Mouse (Mus musculus) mouse embryonic stem cell (cell line): Measurements from ENCODE around the gene Ctc1.

ENCODE experiments used
- in situ Hi-C, 2 experiments: fragments of 300-500 bp; cut with MboI; formaldehyde crosslinking; loops; 1 replicate in 1 of 2; 3 replicates in 1 of 2; pipeline ENCODE4 v1.14.3; 2019 to 2020; ENCODE audit warnings: low sequenced_read_pairs in 2 of 2, low pct_unique_long_range_greater_than_20kb in 1 of 2, mixed read lengths in 1 of 2; ENCODE audit not compliant: unreplicated experiment in 1 of 2

Ctc1 gene

DNA sequence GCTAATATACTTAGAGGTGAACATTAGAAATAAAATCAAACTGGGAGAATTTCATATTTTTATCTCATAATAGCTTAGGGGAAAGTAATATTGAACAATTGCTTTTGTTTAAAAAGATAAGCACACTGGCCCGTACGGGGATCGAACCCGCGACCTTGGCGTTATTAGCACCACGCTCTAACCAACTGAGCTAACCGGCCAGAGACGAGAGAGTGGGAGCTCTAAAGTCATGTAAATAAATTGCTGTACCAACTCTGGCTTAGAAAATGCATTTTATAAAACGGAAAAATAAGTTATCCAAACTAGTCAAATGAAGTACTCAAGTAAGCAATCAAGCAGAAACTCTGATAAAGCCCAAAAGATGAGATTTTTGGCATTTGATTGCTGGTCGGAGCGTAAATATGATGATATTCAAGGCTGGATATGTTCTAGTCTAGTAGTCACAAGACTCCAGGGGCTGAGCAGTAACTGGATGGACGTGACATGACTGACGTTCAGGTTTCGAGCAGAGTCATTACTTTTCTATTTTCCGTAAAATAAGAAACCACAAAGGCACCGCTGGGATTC is 46.6 kb downstream of the Ctc1 start:
- in situ Hi-C loops, result loop anchor here in 1 of 2 experiments (10.0 kb wide), 1 partner anchor 173 kb away; the partner anchor contains the start of gene Gucy2e

DNA sequence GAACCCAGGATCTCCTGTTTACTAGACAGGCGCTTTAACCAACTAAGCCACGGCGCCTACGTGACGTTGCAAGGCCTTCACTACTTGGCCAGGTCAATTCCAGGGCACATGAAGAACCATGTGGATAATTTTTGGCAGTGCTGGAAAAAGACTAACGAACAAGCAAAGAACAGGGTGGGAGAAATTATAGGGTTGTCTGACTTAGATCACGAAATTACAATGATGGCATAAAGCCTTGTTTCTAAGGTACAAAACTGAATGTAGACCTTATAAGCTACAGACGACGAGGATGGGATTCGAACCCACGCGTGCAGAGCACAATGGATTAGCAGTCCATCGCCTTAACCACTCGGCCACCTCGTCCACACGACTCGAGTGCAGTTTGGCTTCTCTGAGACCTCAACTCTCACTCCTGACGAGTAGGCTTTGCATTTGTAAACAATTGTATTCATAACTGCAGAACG is 47.1 kb downstream of the Ctc1 start:
- in situ Hi-C loops, result loop anchor here in 1 of 2 experiments (10.0 kb wide), 1 partner anchor 172 kb away; the partner anchor contains the start of gene Gucy2e

DNA sequence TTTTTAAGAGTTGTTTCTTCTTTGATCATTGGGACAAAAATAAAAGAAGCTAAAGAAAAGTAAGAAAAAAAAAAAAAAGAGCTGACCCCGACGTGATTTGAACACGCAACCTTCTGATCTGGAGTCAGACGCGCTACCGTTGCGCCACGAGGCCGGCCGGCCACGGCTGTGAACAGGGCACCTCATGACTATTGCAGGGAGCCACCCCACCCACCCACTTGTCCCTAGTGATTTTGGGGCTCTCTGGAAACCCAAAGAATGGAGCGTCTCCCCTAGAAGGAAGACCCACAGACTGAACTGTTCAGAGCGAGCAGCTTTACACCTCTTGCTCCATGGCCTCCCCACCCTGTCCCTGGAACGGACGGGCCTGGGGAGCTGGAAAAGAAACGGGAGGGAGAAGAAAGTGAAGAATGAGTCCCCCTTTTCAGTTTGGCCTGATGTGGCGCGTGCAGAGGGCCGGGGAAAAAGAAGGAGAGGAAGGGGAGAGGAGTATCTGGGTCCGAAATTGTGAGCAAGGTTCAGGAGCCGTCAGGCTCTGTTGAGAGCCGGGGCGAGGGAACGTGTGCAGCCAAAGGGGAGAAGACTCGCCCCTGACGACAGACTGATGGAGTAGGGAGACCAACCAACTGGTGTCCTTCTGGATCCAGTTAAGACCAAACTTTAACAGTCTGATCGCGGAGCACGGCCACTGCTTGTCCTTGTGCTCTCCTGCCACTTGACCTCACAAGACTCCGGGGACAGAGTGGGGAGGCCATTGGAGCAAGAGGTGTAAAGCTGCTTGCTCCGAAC is 47.9 kb downstream of the Ctc1 start:
- in situ Hi-C loops, result loop anchor here in 1 of 2 experiments (10.0 kb wide), 1 partner anchor 171 kb away; the partner anchor contains the start of gene Gucy2e

DNA sequence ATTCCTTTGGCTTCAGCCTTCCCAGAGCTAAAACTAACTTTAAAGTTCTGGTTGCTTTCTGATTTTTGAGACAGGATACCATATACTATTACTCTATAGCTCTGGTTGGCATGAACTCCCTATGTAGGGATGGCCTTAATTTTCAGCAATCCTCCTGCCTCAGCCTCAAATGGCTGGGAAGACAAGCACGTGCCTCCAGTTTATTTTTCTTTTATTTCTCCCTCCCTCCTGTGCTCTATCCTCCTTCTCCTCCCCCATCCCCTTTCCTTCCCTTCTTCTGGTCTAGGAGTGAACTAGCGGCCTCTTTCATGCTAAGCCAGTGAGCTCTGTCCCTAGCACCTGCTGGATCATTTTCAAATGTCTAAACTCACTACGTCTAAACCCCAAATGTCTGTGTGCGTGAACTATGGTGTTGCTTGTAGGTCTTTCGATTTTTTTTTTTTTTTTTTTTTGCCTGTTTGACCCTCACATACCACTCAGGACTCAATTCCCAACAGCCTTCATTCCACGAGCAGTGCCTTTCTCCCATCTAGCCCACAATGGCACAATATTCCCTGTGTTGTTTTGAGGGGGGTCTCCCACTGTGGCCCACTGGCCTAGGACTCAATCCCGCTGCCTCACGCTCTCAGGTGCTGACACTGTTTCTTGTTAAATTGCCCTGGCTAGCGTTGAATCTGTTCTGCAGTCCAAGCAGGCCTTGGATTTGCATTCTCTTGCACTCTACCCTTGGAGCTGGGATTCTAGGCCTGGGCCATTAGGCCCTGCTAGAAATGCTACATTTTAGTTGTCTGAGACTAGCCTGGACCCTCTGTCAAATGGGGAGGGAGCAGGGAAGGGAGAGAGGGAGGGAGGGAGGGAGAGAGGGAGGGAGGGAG is 48.8 kb downstream of the Ctc1 start:
- in situ Hi-C loops, result loop anchor here in 1 of 2 experiments (10.0 kb wide), 1 partner anchor 170 kb away; the partner anchor contains the start of gene Gucy2e

DNA sequence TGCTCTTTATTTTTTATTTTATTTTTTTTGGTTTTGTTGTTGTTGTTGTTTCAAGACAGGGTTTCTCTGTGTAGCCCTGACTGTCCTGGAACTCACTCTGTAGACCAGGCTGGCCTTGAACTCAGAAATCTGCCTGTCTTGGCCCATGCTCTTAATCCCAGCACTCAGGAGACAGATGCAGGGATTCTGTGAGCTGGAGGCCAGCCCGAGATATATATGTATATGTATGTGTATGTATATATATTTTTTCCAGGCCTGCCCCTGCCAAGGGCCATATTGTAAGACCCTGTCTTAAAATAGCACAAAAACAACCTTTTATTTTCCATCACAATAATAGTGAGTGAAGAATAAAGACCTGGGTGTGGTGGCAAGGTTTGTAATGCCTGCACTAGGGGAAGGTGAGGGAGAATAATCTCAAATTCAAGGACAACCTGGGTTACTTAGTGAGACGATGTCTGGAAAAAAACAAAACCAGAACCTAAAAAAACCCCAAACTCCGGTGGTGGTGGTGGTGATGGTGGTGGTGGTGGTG is 49.7 kb downstream of the Ctc1 start:
- in situ Hi-C loops, result loop anchor here in 1 of 2 experiments (10.0 kb wide), 1 partner anchor 169 kb away; the partner anchor contains the start of gene Gucy2e

DNA sequence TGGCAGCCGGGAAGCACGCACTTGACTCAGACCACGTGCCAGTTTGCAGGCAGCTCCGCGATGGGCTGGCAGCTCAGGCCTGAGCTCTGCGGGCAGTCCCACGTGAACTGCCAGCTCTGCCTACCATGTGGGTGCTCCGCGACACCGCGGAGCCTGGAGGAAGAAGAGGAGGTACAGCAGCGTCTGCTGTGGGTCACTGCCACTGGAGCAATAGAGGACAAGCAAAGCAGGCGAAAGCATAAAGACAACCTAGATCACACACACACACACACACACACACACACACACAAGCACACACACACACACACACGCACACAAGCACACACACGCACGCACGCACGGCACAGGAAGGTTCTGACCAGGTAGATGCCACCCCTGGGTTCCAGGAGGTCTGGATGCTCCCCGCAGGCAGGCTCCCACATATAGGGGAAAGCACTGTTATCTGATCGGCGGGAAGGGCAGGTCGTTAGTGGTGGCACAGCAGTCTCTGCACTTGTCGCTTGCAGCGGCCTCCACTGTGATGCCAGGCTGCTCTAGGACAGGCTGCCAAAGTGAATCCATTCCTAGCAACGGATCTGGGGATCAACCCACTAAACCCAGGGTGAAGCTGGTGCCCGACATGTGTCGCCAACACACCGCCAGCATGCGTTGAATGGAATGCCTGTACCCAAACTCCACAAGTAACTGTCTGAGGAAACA is 50.6 kb downstream of the Ctc1 start:
- in situ Hi-C loops, result loop anchor here in 1 of 2 experiments (10.0 kb wide), 1 partner anchor 168 kb away; the partner anchor contains the start of gene Gucy2e

DNA sequence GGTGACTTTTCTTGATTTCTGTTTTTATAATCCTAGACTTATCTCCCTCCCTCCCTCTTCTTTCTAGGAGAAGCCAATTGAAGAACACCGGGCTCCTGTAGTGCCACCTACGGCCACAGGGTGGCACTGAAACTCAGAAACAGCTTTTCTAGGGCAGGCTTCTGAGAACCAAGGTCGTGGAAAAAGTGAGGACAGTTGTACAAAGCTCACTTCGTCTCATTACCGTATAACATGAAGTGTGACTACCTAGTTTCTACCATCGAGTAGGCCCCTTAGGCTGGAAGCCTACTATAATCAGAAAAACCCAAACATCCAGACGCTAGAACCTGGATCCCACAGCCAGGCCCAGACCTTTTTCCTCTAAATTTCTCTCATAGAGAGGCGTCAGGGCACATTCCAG is 51.2 kb downstream of the Ctc1 start:
- in situ Hi-C loops, result loop anchor here in 1 of 2 experiments (10.0 kb wide), 1 partner anchor 168 kb away; the partner anchor contains the start of gene Gucy2e

DNA sequence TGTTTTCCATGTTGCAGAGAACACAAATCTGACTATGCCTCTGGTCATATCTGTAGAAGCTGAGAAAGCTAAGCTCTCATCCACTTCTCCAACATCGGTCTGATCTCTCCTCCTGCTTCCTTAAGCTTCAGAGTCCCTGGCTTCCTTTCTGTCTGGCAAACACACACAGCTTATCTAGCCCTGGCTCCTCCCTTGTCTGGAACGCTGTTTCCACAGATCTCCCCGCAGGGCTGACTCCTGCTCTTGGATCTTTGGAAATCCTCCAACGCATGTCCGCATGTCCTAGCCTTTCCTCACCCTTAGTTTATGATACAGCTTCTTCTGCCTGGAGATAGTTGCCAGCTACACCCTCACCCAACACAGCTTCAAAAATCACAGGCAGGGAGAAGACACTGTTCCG is 51.9 kb downstream of the Ctc1 start:
- in situ Hi-C loops, result loop anchor here in 1 of 2 experiments (10.0 kb wide), 1 partner anchor 167 kb away; the partner anchor contains the start of gene Gucy2e

DNA sequence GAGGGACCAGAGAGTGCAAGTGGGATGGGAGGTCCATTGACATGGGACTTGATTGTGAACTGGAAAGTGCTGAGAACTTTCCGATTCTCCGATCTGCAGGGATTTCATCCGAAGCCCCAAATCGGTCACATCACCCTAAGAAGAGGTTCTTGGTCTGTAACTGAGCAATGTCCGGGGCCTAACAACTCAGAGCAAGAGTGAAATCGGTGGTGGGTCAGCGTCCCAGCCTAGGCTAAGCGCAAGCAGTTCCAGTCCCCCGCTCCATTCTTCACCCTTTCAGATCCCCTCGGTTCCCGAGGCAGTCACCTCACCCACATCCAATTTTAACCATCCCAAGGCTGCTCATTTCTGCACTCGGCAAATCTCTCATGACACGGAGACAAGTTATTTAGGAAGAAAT is 54.4 kb downstream of the Ctc1 start:
- in situ Hi-C loops, result no loop called here

DNA sequence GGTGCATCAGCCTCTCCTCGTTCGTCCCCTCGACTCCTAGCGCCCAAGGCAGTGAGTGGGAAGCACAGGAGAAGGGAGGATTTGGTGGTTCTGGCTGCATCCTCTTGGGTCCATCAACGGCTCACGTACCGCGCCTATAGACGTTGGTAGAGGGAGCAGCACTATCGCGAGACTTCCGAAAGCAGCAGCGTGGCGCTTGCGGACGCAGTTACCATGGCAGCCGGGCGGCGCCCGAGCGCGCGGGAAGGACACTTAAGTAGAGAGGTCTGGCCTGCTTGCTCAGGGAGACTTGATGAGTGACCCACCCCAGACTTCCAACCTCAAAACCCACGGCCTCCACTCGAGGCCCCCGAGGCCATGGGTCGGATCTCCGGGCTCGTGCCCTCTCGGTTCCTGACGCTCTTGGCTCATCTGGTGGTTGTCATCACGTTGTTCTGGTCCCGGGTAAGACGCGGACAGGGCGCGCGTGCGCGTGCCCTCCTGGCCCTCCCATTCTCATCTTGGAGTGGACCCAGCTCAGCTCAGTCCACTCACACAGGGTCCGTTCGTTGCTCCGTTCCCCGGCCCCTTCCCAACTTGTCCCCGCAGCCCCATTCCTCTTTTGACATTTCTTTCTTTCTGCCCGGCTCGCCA is 55.0 kb downstream of the Ctc1 start, which contains the start of gene Tmem107:
Tmem107 (plus strand) TSS at position 217 of the 633 bp plus-strand sequence.
- in situ Hi-C loops, result no loop called here

DNA sequence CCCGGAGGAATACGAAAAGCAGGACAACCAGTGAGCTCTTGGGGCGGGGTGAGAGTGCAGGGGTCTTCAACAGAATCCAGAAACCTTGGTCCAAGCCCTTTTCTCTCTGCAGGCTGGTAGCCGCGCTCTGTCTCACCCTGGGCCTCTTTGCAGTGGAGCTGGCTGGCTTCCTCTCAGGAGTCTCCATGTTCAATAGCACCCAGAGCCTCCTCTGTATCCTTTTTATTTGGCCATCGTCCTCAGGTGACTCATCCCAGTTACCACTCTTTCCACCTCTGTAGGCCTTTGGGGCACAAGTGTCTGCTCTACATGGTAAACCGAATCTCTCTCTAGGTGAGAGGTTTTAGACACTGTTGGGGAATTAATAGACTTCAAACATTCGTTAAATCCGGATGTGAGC is 55.6 kb downstream of the Ctc1 start:
- in situ Hi-C loops, result no loop called here

DNA sequence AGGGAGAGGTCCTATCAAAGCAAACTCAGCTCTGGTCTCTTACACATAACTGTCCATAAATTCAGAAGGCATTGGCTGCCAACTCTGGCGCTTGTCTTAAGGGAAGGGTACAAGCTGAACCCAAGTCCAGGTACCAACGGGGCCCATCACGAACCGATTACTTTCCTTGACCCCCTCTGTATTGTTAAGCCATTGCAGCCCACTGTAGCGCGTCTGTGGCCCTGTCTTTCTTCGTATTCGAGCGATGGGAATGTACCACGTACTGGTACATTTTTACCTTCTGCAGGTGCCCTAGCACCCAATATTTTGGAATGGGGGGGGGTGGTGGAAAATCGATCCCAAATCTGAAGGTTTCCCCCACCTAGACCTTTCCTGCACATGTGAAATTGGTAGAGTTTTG is 56.5 kb downstream of the Ctc1 start:
- in situ Hi-C loops, result no loop called here

DNA sequence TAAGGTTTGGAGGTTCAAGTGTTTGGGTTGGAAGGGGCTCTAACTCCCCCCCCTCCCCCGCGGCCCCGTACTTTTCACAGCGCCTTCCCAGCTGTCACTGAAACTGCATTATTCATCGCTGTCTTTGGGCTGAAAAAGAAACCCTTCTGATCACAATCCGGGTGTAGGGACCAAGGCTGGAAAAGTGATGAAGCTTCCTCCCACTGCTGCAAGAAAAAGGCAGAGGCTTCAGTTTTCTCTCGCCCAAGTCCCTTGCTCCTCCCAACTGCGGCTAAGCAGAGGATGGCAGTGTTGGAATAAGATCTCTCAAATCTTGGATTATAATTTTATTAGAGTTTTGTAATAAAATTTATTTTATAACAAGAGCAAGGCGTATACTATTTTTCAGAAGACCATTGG is 57.0 kb downstream of the Ctc1 start:
- in situ Hi-C loops, result no loop called here

DNA sequence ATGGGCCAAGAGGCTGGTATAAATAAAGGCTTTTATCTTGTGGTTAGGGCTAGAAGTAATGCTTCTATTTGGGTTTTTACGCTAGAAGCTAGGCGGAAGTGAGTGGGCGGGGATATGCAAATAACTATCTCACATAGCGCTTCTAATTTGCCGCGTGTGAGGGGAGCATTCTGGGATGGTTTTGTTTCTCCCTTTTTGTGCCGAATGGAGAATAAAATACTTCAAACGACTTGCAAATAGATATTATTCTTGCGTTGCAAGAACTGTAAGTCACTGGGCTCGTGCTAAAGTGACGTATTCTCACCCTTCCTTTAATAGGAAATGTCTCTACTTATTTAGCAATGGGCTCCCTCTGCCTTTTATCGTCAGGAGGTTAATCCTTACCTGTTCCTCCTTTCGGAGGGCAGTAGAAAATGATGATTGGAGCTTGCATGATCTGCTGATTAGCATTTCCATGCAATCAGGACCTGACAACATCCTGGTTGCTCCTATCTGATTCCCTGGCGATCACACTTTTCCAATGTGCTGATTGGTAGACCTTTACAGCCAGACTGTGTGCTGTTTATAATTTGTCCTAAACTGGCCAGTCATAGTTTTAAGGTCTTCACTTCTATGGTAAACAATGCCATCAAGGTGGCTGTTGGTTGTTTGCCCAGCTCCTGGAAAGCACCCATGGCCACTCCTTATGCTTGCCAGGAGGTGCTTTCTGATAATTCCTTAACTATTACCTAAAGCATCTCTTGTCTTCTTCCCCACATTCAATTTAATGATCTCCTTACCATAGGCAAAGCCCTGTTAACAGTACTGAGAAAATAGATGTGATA is 57.6 kb downstream of the Ctc1 start:
- in situ Hi-C loops, result no loop called here

DNA sequence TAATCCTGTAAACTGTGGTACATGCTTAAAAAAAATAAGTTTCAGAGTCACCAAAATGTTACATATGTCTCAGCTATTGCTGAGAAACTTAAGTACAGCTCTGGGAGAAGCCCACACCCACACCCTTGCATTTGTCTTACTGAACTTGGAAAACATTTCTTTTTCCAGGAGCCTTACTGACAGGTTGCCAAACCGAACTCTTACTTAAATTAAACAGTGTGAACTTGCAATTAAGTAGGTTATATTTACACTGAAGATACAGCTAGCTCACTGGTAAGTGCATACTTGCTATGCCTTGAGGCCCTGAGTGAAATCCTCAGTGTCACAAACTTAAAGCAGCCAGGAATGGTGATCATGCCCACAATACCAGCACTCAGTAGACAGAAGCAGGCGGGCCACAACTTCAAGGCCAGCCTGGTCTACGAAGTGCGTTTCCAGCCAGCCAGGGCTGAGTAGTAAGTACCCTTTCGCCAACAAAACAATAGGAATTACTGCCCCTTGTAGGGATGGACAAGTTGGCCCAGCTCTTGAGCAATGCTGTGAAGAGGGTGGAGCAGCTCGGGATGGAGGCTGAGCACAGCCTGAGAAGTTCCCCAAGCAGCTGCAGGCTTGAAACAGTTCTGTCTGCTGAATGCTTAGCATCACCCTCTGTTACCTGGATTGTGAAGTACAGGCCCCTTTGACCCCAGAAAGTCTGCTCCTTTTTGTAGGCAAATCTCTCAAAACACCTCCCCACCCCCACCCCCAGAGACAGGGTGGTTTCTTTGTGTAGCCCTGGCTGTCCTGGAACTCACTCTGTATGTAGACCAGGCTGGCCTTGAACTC is 58.5 kb downstream of the Ctc1 start:
- in situ Hi-C loops, result no loop called here

DNA sequence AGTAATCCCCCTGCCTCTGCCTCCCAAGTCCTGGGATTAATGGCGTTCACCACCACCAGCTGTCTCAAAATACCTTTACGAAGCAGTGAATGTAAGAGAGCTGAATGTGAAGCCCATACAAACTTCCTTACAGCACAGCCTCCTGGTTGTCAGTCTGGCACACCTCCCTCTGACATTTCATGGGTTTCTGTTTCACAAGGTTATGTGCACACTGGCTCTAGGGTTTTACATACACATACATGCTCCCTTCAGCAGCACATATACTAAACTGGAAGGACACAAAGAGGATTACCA is 59.0 kb downstream of the Ctc1 start:
- in situ Hi-C loops, result loop anchor here in 1 of 2 experiments (5.0 kb wide), 1 partner anchor 43 kb away; no protein-coding TSS in a partner anchor
